Mouse (Mus musculus): ENCODE data around the gene Kif1b. TPM values are rescaled to one million over a fixed set of nuclear protein-coding genes. Genes with fewer than 3 reads are reported as not detected.

The Kif1b gene
- polyA plus RNA-seq, 1 experiment from 2014 or later = 173 TPM

DNA sequence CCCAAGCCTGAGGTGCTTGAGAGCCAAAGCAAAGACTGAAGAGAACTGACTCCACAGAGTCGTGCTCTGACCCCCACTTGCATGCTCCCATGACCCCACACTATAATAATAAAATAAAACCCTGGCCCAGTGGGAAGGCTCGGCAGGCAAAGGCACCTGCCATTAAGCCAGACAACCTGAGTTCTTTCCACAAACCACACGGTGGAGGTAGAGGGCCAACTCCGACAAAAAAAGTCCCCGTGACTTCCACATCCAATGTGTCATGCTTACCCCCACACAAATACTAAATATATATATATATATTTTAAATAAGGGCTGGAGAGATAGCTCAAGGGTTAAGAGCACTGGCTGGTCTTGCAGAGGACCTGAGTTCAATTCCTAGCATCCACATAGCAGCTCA is 143.3 kb downstream of the Kif1b start:
- Histone ChIP-seq H3K27me3 (ENCODE audit: control insufficient read depth, insufficient read depth, low read length) (no peaks in the 10 kb centered on the region), H3K9me3 (ENCODE audit: control insufficient read depth, low read length) (no peaks in the 10 kb centered on the region), H3K27ac (ENCODE audit: low read depth, low read length) (no peak overlapping the region), H3K9ac (ENCODE audit: low read depth, low read length) (no peak overlapping the region), H3K36me3 (ENCODE audit: control insufficient read depth, insufficient read depth, low read length) (peaks cover 3% of the 10 kb centered on the region; the same call in 1 of the 2 replicates), H3K4me3 (ENCODE audit: low read depth, low read length) (no peak overlapping the region), H3K4me1 (replicated peaks; ENCODE audit: control insufficient read depth, insufficient read depth, low read length) (no peaks in the 10 kb centered on the region), H3K4me2 (replicated peaks; ENCODE audit: low read depth, low read length) (no peak overlapping the region)
- WGBS = 81% methylated on average over 5 of the region's 5 CpGs
- ATAC-seq (ENCODE audit: low FRiP score) = no peak
- DNase-seq (ENCODE audit: low spot score) = no peak

GRCm38 (mm10) chr4:149163196-149163595 is 144.3 kb downstream of the Kif1b start:
- Histone ChIP-seq H3K4me2 (replicated peaks; ENCODE audit: low read depth, low read length) (no peak overlapping the region), H3K9me3 (ENCODE audit: control insufficient read depth, low read length) (no peaks in the 10 kb centered on the region), H3K9ac (ENCODE audit: low read depth, low read length) (no peak overlapping the region), H3K36me3 (ENCODE audit: control insufficient read depth, insufficient read depth, low read length) (peaks cover 3% of the 10 kb centered on the region; the same call in 1 of the 2 replicates), H3K27ac (ENCODE audit: low read depth, low read length) (no peak overlapping the region), H3K27me3 (ENCODE audit: control insufficient read depth, insufficient read depth, low read length) (no peaks in the 10 kb centered on the region), H3K4me1 (replicated peaks; ENCODE audit: control insufficient read depth, insufficient read depth, low read length) (no peaks in the 10 kb centered on the region), H3K4me3 (ENCODE audit: low read depth, low read length) (no peak overlapping the region)
- no peak for ATAC-seq (ENCODE audit: low FRiP score)
- DNase-seq (ENCODE audit: low spot score) = no peak
- WGBS = 84% methylated on average over 1 of the region's 1 CpGs

- Histone ChIP-seq H3K9ac (ENCODE audit: low read depth, low read length) (no peak overlapping the region), H3K9me3 (ENCODE audit: control insufficient read depth, low read length) (no peaks in the 10 kb centered on the region), H3K4me2 (replicated peaks; ENCODE audit: low read depth, low read length) (no peak overlapping the region), H3K4me3 (ENCODE audit: low read depth, low read length) (no peak overlapping the region), H3K27ac (ENCODE audit: low read depth, low read length) (no peak overlapping the region), H3K4me1 (replicated peaks; ENCODE audit: control insufficient read depth, insufficient read depth, low read length) (no peaks in the 10 kb centered on the region), H3K27me3 (ENCODE audit: control insufficient read depth, insufficient read depth, low read length) (no peaks in the 10 kb centered on the region), H3K36me3 (ENCODE audit: control insufficient read depth, insufficient read depth, low read length) (peaks cover 11% of the 10 kb centered on the region)
- no peak for ATAC-seq (ENCODE audit: low FRiP score)
- WGBS = 96% methylated on average over 6 of the region's 6 CpGs
- no peak for DNase-seq (ENCODE audit: low spot score)
Observed at GRCm38 (mm10) chr4:149161166-149161565, 146.3 kb downstream of the Kif1b start.

DNA sequence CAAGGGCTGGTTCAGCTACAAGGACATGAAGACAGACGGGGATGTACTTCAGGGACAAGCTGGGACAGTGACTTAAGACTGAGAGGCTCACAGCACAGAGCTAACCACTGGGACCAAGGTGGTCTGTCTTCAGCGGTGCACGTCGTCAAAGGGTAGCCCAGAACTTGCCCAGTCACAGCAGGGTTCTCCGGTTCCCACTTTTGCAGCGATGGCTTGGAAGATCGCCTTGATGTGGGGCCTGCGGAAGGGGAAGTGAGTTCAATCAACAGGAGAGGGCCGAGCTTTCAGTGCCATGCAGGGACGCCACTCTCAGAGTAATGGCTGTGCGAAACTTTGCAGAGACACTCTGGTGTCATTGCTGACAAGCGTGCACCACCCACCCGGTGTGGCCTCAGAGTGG is 147.6 kb downstream of the Kif1b start:
- 91% methylated on average over 13 of the region's 13 CpGs for WGBS
- no peak overlapping the region for H3K4me3 ChIP-seq (ENCODE audit: low read depth, low read length)
- H3K4me1 ChIP-seq (replicated peaks; ENCODE audit: control insufficient read depth, insufficient read depth, low read length) = no peaks in the 10 kb centered on the region
- H3K9ac ChIP-seq (ENCODE audit: low read depth, low read length) = no peak overlapping the region
- no peaks in the 10 kb centered on the region for H3K27me3 ChIP-seq (ENCODE audit: control insufficient read depth, insufficient read depth, low read length)
- no peaks in the 10 kb centered on the region for H3K9me3 ChIP-seq (ENCODE audit: control insufficient read depth, low read length)
- ATAC-seq (ENCODE audit: low FRiP score) = no peak
- no peak overlapping the region for H3K4me2 ChIP-seq (replicated peaks; ENCODE audit: low read depth, low read length)
- no peak for DNase-seq (ENCODE audit: low spot score)
- peaks cover 20% of the 10 kb centered on the region for H3K36me3 ChIP-seq (ENCODE audit: control insufficient read depth, insufficient read depth, low read length)
- no peak overlapping the region for H3K27ac ChIP-seq (ENCODE audit: low read depth, low read length)

GRCm38 (mm10) chr4:149159203-149159602 is 148.3 kb downstream of the Kif1b start:
- ATAC-seq (ENCODE audit: low FRiP score) = no peak
- H3K4me2 ChIP-seq (replicated peaks; ENCODE audit: low read depth, low read length) = no peak overlapping the region

DNA sequence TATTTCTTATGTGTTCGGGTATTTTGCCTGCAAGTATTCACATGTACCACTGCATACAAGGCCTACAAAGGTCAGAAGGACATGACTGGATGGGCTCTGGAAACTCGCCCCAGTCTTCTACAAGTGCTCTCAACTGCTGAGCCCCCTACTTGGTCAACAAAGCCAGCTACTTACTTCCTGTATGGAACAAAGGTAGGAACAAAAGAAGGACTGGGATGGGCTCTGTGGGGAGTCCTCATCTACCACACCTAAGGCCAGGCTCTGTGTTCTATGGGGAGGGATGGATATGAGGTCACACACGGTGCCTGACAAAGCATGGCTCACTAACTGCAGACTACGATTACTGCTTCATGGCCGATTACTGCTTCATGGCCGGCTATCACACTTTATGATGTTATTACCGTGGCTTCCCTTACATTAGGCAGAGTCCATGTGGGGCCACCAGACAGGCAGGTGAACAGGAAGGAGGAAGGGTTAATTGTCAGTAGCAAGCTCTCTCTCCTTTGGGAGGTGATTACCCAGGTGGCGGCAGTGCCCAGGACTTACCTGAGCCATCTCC is 150.0 kb downstream of the Kif1b start:
- peaks cover 33% of the 10 kb centered on the region for H3K36me3 ChIP-seq (ENCODE audit: control insufficient read depth, insufficient read depth, low read length)
- no peaks in the 10 kb centered on the region for H3K4me1 ChIP-seq (replicated peaks; ENCODE audit: control insufficient read depth, insufficient read depth, low read length)
- H3K4me2 ChIP-seq (replicated peaks; ENCODE audit: low read depth, low read length) = no peak overlapping the region
- no peak overlapping the region for H3K4me3 ChIP-seq (ENCODE audit: low read depth, low read length)
- WGBS = 91% methylated on average over 8 of the region's 8 CpGs
- DNase-seq (ENCODE audit: low spot score) = no peak
- ATAC-seq (ENCODE audit: low FRiP score) = no peak
- H3K9ac ChIP-seq (ENCODE audit: low read depth, low read length) = no peak overlapping the region
- no peak overlapping the region for H3K27ac ChIP-seq (ENCODE audit: low read depth, low read length)
- no peaks in the 10 kb centered on the region for H3K9me3 ChIP-seq (ENCODE audit: control insufficient read depth, low read length)
- no peaks in the 10 kb centered on the region for H3K27me3 ChIP-seq (ENCODE audit: control insufficient read depth, insufficient read depth, low read length)

More at GRCm38 (mm10) chr4:149159203-149159602, 148.3 kb downstream of the Kif1b start:
- Histone ChIP-seq H3K9me3 (ENCODE audit: control insufficient read depth, low read length) (no peaks in the 10 kb centered on the region), H3K4me3 (ENCODE audit: low read depth, low read length) (no peak overlapping the region), H3K27me3 (ENCODE audit: control insufficient read depth, insufficient read depth, low read length) (no peaks in the 10 kb centered on the region), H3K4me1 (replicated peaks; ENCODE audit: control insufficient read depth, insufficient read depth, low read length) (no peaks in the 10 kb centered on the region), H3K27ac (ENCODE audit: low read depth, low read length) (no peak overlapping the region), H3K9ac (ENCODE audit: low read depth, low read length) (no peak overlapping the region), H3K36me3 (ENCODE audit: control insufficient read depth, insufficient read depth, low read length) (peaks cover 22% of the 10 kb centered on the region)
- no peak for DNase-seq (ENCODE audit: low spot score)
- 96% methylated on average over 2 of the region's 2 CpGs for WGBS

- Histone ChIP-seq H3K27me3 (ENCODE audit: control insufficient read depth, insufficient read depth, low read length) (no peaks in the 10 kb centered on the region), H3K4me3 (ENCODE audit: low read depth, low read length) (no peak overlapping the region), H3K36me3 (ENCODE audit: control insufficient read depth, insufficient read depth, low read length) (peaks cover 35% of the 10 kb centered on the region), H3K27ac (ENCODE audit: low read depth, low read length) (no peak overlapping the region), H3K4me1 (replicated peaks; ENCODE audit: control insufficient read depth, insufficient read depth, low read length) (no peaks in the 10 kb centered on the region), H3K9ac (ENCODE audit: low read depth, low read length) (no peak overlapping the region), H3K4me2 (replicated peaks; ENCODE audit: low read depth, low read length) (no peak overlapping the region), H3K9me3 (ENCODE audit: control insufficient read depth, low read length) (no peaks in the 10 kb centered on the region)
- WGBS = 96% methylated on average over 6 of the region's 6 CpGs
- DNase-seq (ENCODE audit: low spot score) (no peak), ATAC-seq (ENCODE audit: low FRiP score) (no peak)
Observed at GRCm38 (mm10) chr4:149155711-149156110, 151.8 kb downstream of the Kif1b start.

DNA sequence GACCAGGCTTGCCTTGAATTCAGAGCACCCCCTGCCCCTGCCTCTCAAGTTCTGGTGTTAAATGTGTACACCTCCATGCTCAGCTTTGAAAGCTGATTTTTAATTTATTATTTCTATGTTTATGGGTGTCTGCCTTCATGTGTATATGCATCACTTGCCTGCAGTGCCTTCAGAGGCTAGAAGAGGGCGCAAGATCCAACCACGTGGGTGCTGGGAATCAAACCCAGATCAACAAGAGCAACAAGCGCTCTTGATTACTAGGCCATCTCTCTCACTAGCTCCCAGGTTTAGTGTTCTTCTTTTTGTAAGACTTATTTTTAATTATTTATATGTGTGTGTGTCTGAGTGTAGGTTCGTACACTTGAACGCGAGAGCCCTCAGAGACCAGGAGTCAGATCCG is 152.6 kb downstream of the Kif1b start:
- H3K9ac ChIP-seq (ENCODE audit: low read depth, low read length) = no peak overlapping the region
- ATAC-seq (ENCODE audit: low FRiP score) = no peak
- no peaks in the 10 kb centered on the region for H3K9me3 ChIP-seq (ENCODE audit: control insufficient read depth, low read length)
- no peak overlapping the region for H3K4me3 ChIP-seq (ENCODE audit: low read depth, low read length)
- DNase-seq (ENCODE audit: low spot score) = no peak
- H3K4me2 ChIP-seq (replicated peaks; ENCODE audit: low read depth, low read length) = no peak overlapping the region
- H3K36me3 ChIP-seq (ENCODE audit: control insufficient read depth, insufficient read depth, low read length) = peaks cover 38% of the 10 kb centered on the region
- H3K4me1 ChIP-seq (replicated peaks; ENCODE audit: control insufficient read depth, insufficient read depth, low read length) = no peaks in the 10 kb centered on the region
- H3K27me3 ChIP-seq (ENCODE audit: control insufficient read depth, insufficient read depth, low read length) = no peaks in the 10 kb centered on the region
- WGBS = 95% methylated on average over 7 of the region's 7 CpGs
- H3K27ac ChIP-seq (ENCODE audit: low read depth, low read length) = no peak overlapping the region

DNA sequence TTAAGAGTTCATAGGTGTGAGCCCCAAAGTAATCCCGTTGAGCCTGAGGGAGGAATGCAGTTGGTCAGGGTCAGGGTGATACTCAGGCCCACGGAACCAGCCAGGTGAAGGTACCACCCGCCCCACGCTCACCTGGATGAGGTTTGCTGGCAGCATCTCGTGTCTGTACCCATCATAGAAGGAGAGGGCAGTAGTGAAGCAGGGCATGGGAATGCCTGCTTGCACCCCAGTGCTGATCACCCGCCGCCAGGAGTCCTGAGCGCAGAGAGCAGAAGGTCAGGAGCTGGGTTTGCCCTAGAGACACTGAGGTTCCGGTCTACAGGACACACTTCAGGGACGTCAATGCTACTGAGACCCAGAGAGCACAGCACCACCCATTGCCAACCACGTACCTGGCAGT is 156.8 kb downstream of the Kif1b start:
- DNase-seq (ENCODE audit: low spot score) (no peak), ATAC-seq (ENCODE audit: low FRiP score) (no peak)
- 93% methylated on average over 11 of the region's 11 CpGs for WGBS
- Histone ChIP-seq H3K9ac (ENCODE audit: low read depth, low read length) (no peak overlapping the region), H3K9me3 (ENCODE audit: control insufficient read depth, low read length) (no peaks in the 10 kb centered on the region), H3K27me3 (ENCODE audit: control insufficient read depth, insufficient read depth, low read length) (no peaks in the 10 kb centered on the region), H3K4me1 (replicated peaks; ENCODE audit: control insufficient read depth, insufficient read depth, low read length) (no peaks in the 10 kb centered on the region), H3K4me3 (ENCODE audit: low read depth, low read length) (no peak overlapping the region), H3K27ac (ENCODE audit: low read depth, low read length) (no peak overlapping the region), H3K36me3 (ENCODE audit: control insufficient read depth, insufficient read depth, low read length) (peaks cover 24% of the 10 kb centered on the region), H3K4me2 (replicated peaks; ENCODE audit: low read depth, low read length) (no peak overlapping the region)
